Mouse (Mus musculus): ENCODE data around the gene Fam25c.

GRCm38 (mm10) chr14:34398901-34399300 lies 43.7 kb upstream of the Fam25c start:
- TF ChIP-seq CTCF (IDR thresholded peaks at IDR 0.05; ENCODE audit: control insufficient read depth, insufficient read depth, insufficient read length) (no peak), USF1 (IDR thresholded peaks at IDR 0.05; ENCODE audit: low read depth) (no peak), MAX (IDR thresholded peaks at IDR 0.05) (no peak), MYOG (IDR thresholded peaks at IDR 0.05; ENCODE audit: control insufficient read depth, extremely low read depth, insufficient read length) (no peak), CEBPB (IDR thresholded peaks at IDR 0.05; ENCODE audit: low read depth) (no peak)

All from C2C12 (cell line).